Mouse (Mus musculus) frontal cortex, postnatal 36 days (tissue): ENCODE data around the gene Slc15a2.

Source experiments
- DNase-seq, 2 experiments: peaks; one replicate each; pipeline ENCODE4 v3.0.0; 2022; ENCODE audit warnings: low spot score in 2 of 2

The Slc15a2 gene

DNA sequence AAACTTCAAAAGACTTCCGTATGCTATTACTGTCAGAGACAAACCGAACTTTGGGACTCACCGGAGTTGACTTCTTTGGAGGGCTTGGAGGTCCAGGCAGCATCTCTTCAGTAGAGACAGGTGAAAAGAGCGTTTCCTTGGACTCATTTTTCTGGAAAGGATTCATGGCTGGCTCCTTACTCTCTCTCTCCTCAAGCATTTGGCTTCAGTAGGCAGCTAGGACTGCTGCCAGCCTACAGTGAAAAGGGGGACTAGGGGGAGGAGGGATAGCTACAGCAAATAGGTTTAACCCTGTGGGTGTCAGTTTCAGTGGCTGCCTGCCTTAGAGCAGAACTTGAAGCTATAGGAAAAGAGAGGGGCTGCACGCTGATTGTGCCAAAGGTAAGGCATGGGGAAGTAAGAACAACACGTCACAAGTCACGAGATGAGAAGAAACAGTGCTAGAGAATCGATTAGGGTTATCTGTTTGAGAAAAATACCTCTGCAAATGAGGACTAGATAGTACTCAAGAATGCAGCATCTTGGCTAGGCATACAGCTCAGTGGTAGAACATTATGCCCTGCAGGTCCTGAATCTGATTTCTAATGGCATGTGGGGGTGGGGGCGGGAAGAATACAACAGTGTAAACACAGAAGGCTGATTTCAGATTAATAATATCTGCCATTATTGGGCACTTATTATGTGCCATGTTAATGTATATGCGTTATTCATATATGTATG lies at the start of gene Slc15a2:
Gene Slc15a2 (minus strand): TSS at position 369 of the 720 bp plus-strand sequence.
- DNase-seq, result peak; percentile 33 to 47

DNA sequence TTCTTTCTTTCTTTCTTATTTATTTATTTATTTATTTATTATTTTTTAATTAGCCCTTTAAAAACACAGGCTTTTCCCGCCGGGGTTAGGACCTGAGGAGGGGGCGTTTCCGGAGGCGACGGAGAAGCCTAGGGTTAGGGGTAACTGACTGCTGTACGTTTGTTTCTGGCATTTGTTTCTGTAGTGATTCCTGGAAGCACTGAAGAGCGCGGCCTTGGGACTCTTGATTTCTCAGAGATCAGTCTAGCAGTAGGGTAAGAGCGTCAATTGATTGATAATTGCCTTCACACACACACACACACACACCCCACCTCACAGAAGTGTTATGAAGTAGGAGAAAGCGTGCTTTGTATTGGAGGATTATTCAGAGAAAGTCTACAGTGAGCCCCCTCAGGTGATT lies 44.1 kb upstream of the Slc15a2 start:
- DNase-seq, result no peak

DNA sequence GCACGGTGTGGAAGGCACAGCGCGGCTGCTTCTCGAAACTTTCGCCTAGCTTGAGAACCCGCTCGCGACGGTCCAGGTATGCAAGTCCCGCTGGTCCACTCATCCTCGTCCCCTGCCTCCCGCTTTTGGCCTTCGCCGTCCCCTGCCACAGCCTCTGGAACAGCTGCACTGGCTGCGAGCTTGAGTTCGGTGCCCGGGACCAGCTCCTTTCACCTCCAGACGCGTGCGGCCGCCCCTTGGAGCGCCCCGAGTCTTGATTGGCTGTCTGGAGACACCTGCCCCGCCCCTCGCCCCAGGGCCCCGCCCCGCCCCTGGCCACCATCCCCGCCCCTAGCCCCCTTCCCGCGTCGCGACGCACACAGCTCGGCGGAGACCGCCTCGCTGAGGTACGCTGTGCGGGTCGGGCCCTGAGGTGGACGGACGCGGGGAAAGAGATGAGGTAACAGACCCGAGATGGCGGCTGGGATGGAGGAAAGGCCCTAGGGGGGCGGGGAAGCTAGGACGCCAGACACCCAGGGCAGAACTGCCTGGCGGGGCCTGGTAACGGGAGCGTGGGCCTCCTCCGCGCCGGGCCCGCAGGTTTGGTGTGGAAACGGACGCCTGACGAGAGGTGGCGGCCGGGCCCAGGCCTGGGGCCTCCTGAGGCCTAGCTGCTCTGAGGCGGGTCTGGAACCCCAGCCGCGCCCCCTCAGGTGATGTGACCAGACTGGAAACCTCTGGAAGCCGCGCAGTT lies 43.5 kb upstream of the Slc15a2 start, which contains the start of gene Iqcb1:
Gene Iqcb1 (plus strand): TSS at position 332 of the 733 bp plus-strand sequence.
- DNase-seq, result peak; percentile 76 to 77

DNA sequence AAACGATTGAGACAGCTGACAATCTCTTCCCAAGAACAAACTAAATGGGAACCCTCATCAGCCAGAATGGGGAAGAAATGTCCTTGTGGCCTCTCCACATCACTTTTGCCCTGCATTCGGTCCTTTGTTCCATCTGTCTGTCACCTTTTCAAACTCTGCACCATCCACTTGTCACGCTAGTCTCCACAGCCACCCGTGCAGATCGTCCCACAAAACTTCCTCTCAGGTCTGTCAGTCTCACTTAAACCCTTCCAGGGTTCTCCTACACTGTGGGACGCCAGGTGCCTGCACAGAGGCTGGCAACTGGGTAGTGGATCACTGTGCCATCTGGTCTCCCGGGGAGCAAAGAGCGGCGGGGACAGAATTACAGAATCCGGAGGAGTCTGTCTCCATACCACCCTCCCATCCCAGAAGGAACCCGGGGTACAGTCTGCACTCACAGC lies 42.9 kb upstream of the Slc15a2 start:
- no peak for DNase-seq

DNA sequence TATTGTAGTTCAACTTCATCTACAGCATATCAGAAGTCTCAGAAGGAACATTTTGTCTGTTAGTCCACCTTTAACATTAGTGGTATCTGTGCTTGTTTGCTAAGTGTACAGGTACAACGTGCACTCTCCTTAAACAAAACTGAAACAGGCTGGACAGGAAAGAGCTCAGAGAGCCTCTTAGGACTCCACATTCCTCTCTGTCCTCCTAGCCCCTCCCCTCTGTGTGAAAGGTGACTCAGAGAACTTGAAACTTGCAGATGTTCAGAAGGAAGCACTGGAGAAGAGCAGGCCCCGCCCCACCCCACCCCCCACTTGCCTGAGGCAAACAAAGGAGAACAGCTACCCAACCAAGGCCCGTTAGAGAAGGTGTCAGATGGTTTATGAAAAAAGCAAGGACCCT lies 36.7 kb upstream of the Slc15a2 start:
- DNase-seq, result no peak

DNA sequence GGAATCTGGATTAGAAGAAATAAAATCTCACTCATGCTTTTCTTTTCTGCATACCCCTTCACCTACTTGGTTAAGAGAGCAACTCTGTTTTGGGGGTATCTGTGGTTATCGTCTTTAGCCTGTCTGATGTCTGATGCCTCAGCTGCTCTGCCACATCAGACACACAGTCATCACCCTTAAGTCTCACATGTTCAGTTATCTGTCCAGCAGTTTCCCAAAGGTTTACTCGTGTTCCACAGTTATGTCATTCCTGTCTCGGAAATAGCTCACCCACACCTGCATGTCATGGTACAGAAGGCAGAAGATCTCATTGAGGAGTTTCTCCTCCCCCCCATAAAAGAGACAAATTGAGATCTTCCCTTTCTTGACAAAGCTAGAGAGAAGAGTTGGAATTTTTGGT lies 36.0 kb upstream of the Slc15a2 start:
- DNase-seq, result no peak

DNA sequence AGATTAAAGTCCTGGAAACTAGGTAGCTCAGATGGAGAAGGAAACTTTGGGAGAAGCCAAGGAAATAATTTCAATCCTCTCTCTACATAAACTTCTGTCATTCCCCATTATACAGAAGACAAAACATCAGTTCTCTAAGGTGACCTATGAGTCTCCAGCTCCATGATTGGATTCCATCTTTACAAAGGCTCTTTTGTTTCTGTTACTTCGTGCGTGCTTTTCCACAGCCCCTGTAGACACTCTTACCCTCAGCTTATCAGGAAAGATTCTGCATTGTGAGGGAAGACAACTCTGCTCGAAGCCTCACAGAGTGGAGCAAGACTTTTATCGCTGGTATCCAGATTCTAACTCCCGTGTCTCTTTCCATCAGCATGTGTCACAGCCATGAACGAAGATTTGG lies 35.3 kb upstream of the Slc15a2 start:
- DNase-seq, result no peak

DNA sequence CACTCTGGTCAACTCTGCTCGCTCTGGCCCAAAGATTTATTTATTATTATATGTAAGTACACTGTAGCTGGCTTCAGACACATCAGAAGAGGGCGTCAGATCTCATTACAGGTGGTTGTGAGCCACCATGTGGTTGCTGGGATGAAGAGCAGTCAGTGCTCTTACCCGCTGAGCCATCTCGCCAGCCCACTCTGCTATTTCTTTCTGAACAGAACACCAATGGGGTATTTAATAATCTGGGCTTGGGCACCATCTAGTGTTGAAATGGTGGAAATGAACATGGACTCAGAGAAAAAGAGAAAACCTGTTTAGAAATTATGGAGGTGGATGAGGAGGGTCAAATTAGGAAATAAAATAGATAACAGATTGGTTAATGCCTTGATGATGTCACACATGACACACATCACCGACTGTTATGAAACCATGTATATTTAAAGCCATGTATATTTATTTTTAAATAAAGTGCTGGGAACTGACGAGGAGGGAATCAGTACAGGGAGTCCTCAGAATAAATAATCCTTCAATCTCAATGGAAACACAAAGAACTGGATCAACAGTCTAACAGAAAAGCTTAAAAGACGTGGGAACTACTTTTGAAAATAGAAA lies 32.7 kb upstream of the Slc15a2 start:
- peak; percentile 60 to 85 for DNase-seq

DNA sequence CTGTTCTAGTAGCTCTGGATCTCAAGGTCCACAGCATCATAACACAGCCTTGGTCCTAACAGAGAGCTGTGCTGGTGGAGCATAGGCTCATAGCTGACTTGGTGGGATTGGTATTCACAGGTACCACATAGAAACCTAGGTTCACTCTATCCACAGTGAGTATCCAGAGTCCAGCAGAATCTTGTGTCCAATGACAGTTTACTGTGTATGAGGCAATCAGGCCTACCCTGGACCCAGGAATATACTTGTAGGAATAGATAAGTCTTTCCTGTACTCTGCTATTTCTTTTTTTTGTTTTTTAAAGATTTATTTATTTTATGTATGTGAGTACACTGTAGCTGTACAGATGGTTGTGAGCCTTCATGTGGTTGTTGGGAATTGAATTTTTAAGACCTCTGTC lies 32.2 kb upstream of the Slc15a2 start:
- no peak for DNase-seq

DNA sequence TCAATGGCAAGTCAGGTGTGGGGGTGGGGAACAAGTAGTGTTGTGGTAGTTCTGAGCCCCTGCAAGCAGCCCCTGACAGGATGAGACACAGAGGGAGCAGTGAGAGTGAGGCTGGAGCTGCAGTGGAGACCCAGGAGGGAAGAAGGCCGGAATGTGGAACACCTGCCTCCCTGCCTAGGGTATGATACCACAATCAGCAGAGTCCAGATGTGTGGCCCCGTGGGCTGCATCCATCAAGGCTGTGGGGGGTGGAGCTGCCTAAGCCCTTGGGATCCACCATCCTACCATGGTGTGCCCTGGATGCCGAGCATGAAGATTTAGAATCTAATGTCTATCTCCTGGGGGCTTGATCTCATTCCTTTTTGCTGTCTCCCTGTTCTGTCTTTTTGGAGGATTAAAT lies 28.9 kb upstream of the Slc15a2 start:
- DNase-seq, result no peak

DNA sequence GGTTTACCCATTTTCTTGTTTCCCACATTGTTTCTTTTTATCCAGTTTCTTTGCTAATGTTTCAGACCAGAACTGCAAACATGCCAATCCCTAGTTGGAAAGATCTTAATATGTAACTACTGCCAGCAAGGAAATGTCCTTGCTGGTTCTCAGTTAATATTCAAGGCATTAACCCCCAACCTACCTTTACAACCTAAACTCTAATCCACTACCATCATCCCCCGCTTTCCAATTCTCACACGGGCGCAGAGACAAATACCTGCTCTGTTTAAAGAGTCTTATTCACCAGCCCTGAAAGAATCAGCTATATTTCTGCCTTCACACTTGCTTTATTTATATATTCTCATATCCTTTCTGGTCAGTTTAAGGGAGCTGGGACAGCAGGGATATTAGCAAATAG lies 23.9 kb upstream of the Slc15a2 start:
- DNase-seq, result no peak

DNA sequence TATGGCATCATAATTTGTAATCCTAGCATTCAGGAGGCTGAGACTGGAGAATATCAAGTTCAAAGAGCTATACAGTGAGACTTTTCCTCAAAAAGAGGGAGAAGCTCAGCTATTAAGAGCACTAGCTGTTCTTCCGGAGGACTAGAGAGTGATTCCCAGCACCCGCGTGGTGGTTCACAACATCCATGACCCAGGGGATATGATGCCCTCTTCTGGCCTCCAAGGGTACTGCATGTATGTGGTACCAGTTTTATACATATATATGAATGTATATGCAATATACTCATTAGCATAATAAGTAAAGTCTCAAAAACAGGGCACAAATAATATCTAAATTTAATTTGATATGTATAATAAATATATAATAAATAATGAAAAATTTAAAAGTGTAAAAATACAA lies 17.6 kb upstream of the Slc15a2 start:
- no peak for DNase-seq

DNA sequence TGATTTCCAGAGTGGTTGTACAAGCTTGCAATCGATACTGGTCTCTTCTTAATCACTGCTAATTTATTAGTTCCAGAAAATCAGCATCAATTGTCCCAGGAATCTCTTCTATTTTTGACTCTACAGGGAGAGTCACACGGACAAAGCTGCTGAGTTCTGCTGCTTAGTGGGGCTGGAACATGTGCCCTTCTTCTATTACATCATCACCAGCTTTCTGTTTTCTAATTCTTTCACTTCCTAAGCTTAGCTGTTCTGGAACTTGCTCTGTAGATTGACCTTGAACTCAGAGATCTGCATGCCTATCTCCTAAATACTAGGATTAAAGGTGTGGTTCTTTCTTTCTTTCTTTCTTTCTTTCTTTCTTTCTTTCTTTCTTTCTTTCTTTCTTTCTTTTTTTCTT lies 13.6 kb upstream of the Slc15a2 start:
- DNase-seq, result no peak

DNA sequence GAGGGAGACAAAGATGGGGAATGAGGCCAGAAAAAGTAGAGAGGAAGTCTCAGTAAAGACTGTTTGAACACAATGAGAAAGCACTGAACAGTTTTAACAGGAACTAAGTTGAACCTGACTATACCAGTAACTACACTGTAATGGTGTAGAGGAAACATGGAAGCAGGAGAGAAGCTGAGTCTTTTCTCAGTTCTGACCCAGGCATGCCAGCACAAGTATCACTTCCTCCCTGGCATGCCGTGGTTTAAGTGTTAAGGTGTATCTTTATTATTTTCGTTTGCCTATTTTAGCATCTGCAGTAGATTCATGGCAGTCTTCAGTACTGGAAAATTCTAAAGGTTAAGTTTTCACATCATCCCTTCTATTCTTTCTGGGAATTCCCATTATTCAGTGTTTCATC lies 10.2 kb upstream of the Slc15a2 start:
- no peak for DNase-seq

DNA sequence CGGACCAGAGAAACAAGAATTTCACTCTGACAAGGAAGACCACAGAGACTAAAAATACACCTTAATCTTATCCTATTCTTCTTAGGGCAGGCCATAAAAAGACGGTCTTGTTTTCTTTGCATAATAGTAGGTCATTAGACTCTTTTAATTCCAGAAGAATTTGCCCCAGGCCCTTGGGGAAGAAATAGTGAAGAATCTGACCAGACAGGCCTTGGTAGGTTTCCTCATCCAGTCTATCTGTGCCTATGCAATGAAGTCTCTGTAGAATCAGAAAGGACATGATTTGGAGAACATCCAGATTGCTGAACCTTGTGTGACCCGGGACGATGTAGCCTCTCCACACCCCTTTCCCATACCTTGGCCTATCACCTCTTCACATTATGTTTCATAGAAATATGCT lies 5.4 kb upstream of the Slc15a2 start:
- DNase-seq, result no peak

DNA sequence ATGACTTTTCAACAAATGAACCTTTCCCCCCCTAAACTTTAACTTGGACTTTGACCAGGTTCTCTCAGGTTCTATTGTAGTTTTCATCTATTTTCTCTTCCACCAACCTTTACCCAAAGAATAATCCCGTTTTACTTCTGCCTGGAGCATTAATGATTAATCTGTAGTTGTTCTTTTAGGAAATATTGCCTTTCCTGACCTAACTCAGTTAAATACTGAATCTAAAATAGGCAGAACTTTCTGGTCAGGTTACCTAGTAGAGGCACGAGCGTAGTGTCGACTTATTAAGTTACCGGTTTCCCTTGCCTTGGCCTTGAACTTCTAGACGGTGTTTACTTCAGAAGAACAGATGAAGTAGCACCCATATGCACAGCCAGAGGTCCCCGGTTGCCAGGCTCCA lies 1.7 kb upstream of the Slc15a2 start:
- DNase-seq, result no peak

DNA sequence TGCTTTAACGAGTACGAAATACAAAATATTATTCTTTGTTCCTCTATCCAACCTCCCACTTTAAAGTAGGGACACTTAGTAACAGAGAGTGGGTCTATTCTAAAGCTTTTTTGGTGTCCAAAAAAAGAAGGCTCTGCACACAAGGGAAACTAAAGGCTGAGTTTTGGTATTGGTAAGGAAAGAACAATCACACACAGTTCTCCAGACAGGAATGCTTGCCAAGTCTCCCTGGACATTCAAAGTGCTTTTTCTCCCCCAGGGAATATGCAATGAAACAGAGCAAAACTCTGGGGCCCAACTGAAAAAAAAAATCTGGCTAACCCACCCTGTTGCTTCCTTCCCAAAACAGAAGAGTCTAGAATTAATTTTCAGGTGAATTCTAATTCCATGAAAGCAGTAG lies 616 bp downstream of the Slc15a2 start:
- peak in 1 of 2 experiments; percentile 19 for DNase-seq

DNA sequence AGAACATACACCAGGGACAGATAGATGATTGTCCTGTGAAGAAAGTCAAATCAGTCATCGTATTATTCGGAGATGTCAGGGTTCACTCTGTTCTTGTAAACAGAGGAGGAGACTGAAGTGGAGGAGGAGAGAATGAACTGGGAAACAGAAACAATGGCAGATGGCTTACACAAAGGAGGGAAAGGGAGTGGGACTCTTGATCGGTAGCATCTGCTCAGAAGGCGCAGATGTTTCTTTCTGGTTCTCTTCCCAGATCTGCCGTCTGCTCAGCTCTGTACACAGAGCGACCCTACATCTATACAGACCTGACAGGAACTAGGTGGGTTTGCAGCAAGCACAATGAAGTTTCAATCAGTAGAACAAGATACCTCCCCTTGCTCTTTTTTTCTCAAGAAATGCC lies 9.1 kb downstream of the Slc15a2 start:
- peak in 1 of 2 experiments; percentile 11 for DNase-seq

DNA sequence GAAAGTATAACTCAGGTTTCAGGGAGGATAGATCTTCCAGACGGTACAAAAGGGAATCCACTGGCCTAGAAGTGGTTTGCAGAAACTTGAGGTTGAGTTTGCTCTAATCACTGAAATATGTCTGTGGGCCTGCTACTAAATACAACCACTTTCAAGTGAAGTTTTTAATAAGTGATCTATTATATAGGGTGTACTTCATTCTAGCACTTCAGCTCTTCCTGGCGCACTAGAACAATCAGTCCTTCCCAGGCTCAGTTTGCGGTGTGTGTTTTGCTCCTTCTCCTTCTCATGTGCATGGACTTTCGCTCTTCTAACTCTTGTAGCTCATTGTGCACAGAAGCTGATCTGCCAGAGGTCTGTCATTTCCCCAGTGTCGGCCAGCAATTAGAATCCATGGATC lies 11.8 kb downstream of the Slc15a2 start:
- no peak for DNase-seq

DNA sequence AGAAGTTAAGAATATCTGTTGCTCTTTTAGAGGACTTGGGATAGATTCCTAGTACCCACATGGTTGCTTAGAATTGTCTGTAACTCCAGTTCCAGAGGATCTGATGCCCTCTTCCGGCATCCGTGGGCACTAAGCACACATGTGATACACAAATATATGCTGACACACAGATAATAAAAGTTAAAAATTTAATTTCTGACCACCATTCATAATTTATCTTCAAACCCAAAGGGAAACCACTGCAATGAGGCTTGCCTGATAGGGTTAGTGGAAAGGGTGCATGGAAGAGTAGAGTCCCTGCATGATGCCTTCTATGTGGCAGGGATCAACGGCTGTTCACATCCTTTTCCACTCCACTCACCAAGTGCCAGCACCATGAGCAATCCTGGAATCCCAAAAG lies 13.1 kb downstream of the Slc15a2 start:
- DNase-seq, result no peak

DNA sequence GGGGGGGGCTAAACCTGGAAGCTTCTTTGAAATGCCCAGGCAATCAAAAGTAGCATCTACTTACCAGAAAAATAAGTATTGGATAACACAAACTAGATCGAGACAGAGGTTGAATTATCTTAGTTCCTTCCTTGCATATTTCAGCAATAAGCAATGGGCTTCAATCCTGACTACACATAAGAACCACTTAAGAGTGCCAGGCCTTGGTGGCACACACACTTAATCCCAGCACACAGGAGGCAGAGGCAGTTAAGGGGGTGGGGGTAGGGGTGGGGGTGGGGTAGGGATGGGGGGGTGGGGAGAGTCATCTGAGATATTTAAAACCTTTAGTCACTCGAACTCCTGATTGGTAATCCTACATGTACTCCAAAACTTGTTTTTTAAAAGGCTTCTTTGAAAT lies 13.5 kb downstream of the Slc15a2 start:
- no peak for DNase-seq

DNA sequence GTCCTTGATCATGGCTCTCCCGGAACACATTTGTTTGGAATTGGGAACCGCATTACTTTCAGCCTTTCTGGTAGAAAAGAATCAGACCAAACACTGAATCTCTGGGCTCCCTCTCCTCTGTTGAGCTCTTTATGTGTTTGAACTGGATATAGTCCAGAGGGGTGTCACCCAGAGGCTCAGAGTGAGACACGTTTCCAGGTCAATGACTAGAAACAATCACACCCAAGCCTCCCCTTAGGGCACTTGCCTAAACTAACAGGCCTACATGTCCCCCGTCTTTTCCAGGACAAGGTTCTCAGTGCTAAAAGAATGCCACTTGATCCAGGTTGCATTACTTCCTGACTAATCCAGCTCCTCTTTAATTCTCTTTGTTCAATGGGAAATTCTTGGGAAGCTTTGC lies 13.9 kb downstream of the Slc15a2 start:
- DNase-seq, result peak; percentile 11 to 25
